Mouse (Mus musculus) embryonic fibroblast, embryonic 13.5 days (primary cell): ENCODE data around the gene Il12rb2.

ENCODE experiments used
- CTCF ChIP-seq: IDR thresholded peaks from 2 replicates; pipeline ENCODE4 v1.5.1; 2011; ENCODE audit warnings: mild to moderate bottlenecking, control low read depth, low read length, moderate library complexity, borderline replicate concordance; ENCODE audit not compliant: insufficient read depth
- POLR2A ChIP-seq: IDR thresholded peaks from 2 replicates; pipeline ENCODE4 v1.6.1; 2011; ENCODE audit warnings: low read depth, mild to moderate bottlenecking, control low read depth, low read length, moderate library complexity

- TF ChIP-seq POLR2A (no peak), CTCF (no peak)
These were observed 37.4 kb upstream of the Il12rb2 start for GRCm38 (mm10) chr6:67413378-67413777.
